ENCODE assay signal across 9 mouse cellular contexts in genomic region chr5:92897766-92898745, GRCm38 (mm10).
A peak's percentile ranks its signal among the peaks of the same experiment; 100 is the strongest.
DNase-seq lines count a peak whose midpoint lies in the region; ATAC-seq and TF ChIP-seq lines count a peak whose summit lies in the region.
"Had no signal": no experiment of that assay in that cellular context is flagged by ENCODE, and none has a peak within 500 bp of the region (broad histone marks: within the 10 kb centered on the region; RNA-seq: fewer than 3 reads in every experiment).

No protein-coding gene starts in this region.

- 0 out of 2 replicates have a peak, but pooled peaks cover 5% of the 10 kb centered on the region for H3K4me1 ChIP-seq in forebrain, postnatal 0 days (ENCODE audit: insufficient read depth)
- peaks cover 21% of the 10 kb centered on the region for H3K4me1 ChIP-seq in lung, adult 2 months (ENCODE audit: control insufficient read depth, insufficient read depth, low read length)

- peak; percentile 34; the same call in 1 of the 2 replicates for TF ChIP-seq POLR2A in lung, adult 2 months (IDR thresholded peaks at IDR 0.05; ENCODE audit: borderline replicate concordance, extremely low read depth, low read depth, low read length)

- peak; percentile 13; the same call in 1 of the 2 replicates for TF ChIP-seq CTCF in forebrain, postnatal 0 days (IDR thresholded peaks at IDR 0.05; ENCODE audit: low read depth)
- TF ChIP-seq CTCF in lung, adult 2 months (IDR thresholded peaks at IDR 0.05; ENCODE audit: insufficient read depth, low read length), result no peak

- peak overlapping the region; percentile 65 for H3K9ac ChIP-seq in forebrain, postnatal 0 days

- peak overlapping the region; percentile 72 for H3K4me3 ChIP-seq in forebrain, postnatal 0 days (ENCODE audit: low read depth, low read length)
- H3K4me3 ChIP-seq in lung, adult 2 months (replicated peaks; ENCODE audit: extremely low read depth, low read depth, low read length), result peak overlapping the region; percentile 59

- no peaks in the 10 kb centered on the region for H3K36me3 ChIP-seq in forebrain, postnatal 0 days (ENCODE audit: insufficient read depth)
- H3K36me3 ChIP-seq: G1E had no signal

- ATAC-seq in forebrain, postnatal 0 days, result peak; percentile 93

- H3K27ac ChIP-seq in forebrain, postnatal 0 days (ENCODE audit: low read depth, low read length), result peak overlapping the region; percentile 16; the same call in 1 of the 2 replicates

- H3K4me2 ChIP-seq in forebrain, postnatal 0 days (ENCODE audit: low read depth), result peak overlapping the region; percentile 98

- no peaks in the 10 kb centered on the region for H3K27me3 ChIP-seq in forebrain, postnatal 0 days (ENCODE audit: insufficient read depth, low read length)

- no peaks in the 10 kb centered on the region for H3K9me3 ChIP-seq in forebrain, postnatal 0 days (ENCODE audit: low read length)

- DNase-seq in ES-CJ7 (ENCODE audit: low read depth, low spot score), result peak; percentile 92
- DNase-seq in cerebellum, adult 18-20 months, result peak; percentile 34 to 49
- peak; percentile 83 for DNase-seq in forebrain, postnatal 0 days
- peak; percentile 88 for DNase-seq in heart, postnatal 4 days
- DNase-seq in layer of hippocampus, adult 8-10 months (ENCODE audit: low spot score in 2 of 2), result peak; percentile 10 to 35
- DNase-seq in lung, adult 2 months, result peak; percentile 81
- DNase-seq in ovary, adult 18-20 months (ENCODE audit: low spot score), result peak; percentile 73
- DNase-seq in thymus, postnatal 0 days (ENCODE audit: low spot score), result peak; percentile 63

- 2% methylated on average over 94 of the region's 96 CpGs for WGBS in forebrain, postnatal 0 days
- 4% methylated on average over 95 of the region's 96 CpGs for WGBS in lung, adult 2 months

Comparison
In these comparisons a context has a peak if more than half of its experiments do, and no peak if none do; other contexts are left out.
1. Peak in every context shown above with its lines: DNase-seq, ATAC-seq, H3K4me3 ChIP-seq and H3K27ac ChIP-seq.
2. DNase-seq: peak in every context shown above with its lines; median percentile 92 in ES-CJ7; 88 in heart, postnatal 4 days; 83 in forebrain, postnatal 0 days; 81 in lung, adult 2 months; 73 in ovary, adult 18-20 months; 63 in thymus, postnatal 0 days; 42 in cerebellum, adult 18-20 months; 22 in layer of hippocampus, adult 8-10 months.